ENCODE assay signal across 8 mouse cellular contexts in genomic region chr14:45049689-45050418, GRCm38 (mm10).
DNase-seq lines count a peak whose midpoint lies in the region; ATAC-seq and TF ChIP-seq lines count a peak whose summit lies in the region.

No protein-coding gene starts in this region.

- no peak overlapping the region for H3K9ac ChIP-seq in lung, postnatal 0 days (replicated peaks; ENCODE audit: low read depth)
- H3K9ac ChIP-seq in forebrain, embryonic 16.5 days (replicated peaks; ENCODE audit: low read depth, low read length), result no peak overlapping the region

- H3K4me2 ChIP-seq in lung, postnatal 0 days (replicated peaks; ENCODE audit: low read depth, low read length), result no peak overlapping the region
- no peak overlapping the region for H3K4me2 ChIP-seq in forebrain, embryonic 16.5 days (ENCODE audit: low read length)

- peak; percentile 95 for ATAC-seq in frontal cortex, adult (ENCODE audit: low TSS enrichment)
- ATAC-seq in lung, postnatal 0 days, result peak; percentile 92
- no peak for ATAC-seq in forebrain, embryonic 16.5 days

- H3K9me3 ChIP-seq in lung, postnatal 0 days (ENCODE audit: low read length), result no peaks in the 10 kb centered on the region
- no peaks in the 10 kb centered on the region for H3K9me3 ChIP-seq in forebrain, embryonic 16.5 days (ENCODE audit: control insufficient read depth, low read length)

- TF ChIP-seq EP300 in lung, postnatal 0 days (IDR thresholded peaks at IDR 0.05), result no peak; the same call in 1 of the 2 replicates

- H3K4me1 ChIP-seq in lung, postnatal 0 days (ENCODE audit: insufficient read depth, low read depth, low read length), result no peaks in the 10 kb centered on the region
- no peaks in the 10 kb centered on the region for H3K4me1 ChIP-seq in forebrain, embryonic 16.5 days (replicated peaks; ENCODE audit: control insufficient read depth, insufficient read depth, low read length)

- no peaks in the 10 kb centered on the region for H3K36me3 ChIP-seq in lung, postnatal 0 days (ENCODE audit: insufficient read depth, low read length)
- H3K36me3 ChIP-seq in forebrain, embryonic 16.5 days (ENCODE audit: control insufficient read depth, insufficient read depth), result no peaks in the 10 kb centered on the region

- H3K4me3 ChIP-seq in lung, postnatal 0 days (ENCODE audit: low read depth, low read length), result no peak overlapping the region
- H3K4me3 ChIP-seq in forebrain, embryonic 16.5 days (replicated peaks; ENCODE audit: low read length), result no peak overlapping the region

- peak overlapping the region; percentile 77 for H3K27ac ChIP-seq in lung, postnatal 0 days (ENCODE audit: low read length)
- no peak overlapping the region for H3K27ac ChIP-seq in forebrain, embryonic 16.5 days (ENCODE audit: low read length)

- WGBS in lung, postnatal 0 days, result 38% methylated on average over 7 of the region's 7 CpGs
- WGBS in forebrain, embryonic 16.5 days, result 75% methylated on average over 7 of the region's 7 CpGs

- TF ChIP-seq CTCF in lung, postnatal 0 days (IDR thresholded peaks at IDR 0.05), result no peak

- DNase-seq in right cerebral cortex, adult 18-20 months, result peak; percentile 37
- no peak for DNase-seq in right cerebral cortex, postnatal 4 days
- DNase-seq in kidney, postnatal 14 days, result peak; percentile 7
- DNase-seq in lung, postnatal 0 days (ENCODE audit: low spot score), result peak; percentile 88
- DNase-seq in Muller cell, postnatal 12 days (ENCODE audit: inconsistent ontology term), result no peak
- DNase-seq in embryo, embryonic 10 days (ENCODE audit: low spot score), result no peak

- H3K27me3 ChIP-seq in lung, postnatal 0 days (replicated peaks; ENCODE audit: insufficient read depth, low read length), result no peaks in the 10 kb centered on the region
- H3K27me3 ChIP-seq in forebrain, embryonic 16.5 days (replicated peaks; ENCODE audit: control insufficient read depth, insufficient read depth, low read length), result no peaks in the 10 kb centered on the region

Comparison
In these comparisons a context has a peak if more than half of its experiments do, and no peak if none do; other contexts are left out.
1. DNase-seq: peak in right cerebral cortex, adult 18-20 months (single experiment), kidney, postnatal 14 days (single experiment) and lung, postnatal 0 days (single experiment); none in right cerebral cortex, postnatal 4 days (single experiment), Muller cell, postnatal 12 days (single experiment) and embryo, embryonic 10 days (single experiment).